13 mouse cellular contexts compared by ENCODE assay signal in genomic region chr1:92004906-92005616, GRCm38 (mm10).
A peak's percentile ranks its signal among the peaks of the same experiment; 100 is the strongest.
DNase-seq lines count a peak whose midpoint lies in the region; ATAC-seq and TF ChIP-seq lines count a peak whose summit lies in the region.
"Had no signal": no experiment of that assay in that cellular context is flagged by ENCODE, and none has a peak within 500 bp of the region (broad histone marks: within the 10 kb centered on the region; RNA-seq: fewer than 3 reads in every experiment).

No protein-coding gene starts in this region.

- ATAC-seq in limb, embryonic 15.5 days (ENCODE audit: insufficient number of reproducible peaks, low FRiP score, low TSS enrichment, low read depth) = 0 out of 2 replicates have a peak, but pooled peaks have one; percentile 65
- ATAC-seq in hindbrain, embryonic 12.5 days (ENCODE audit: low FRiP score) = no peak
- ATAC-seq in cerebellum, adult (ENCODE audit: insufficient number of reproducible peaks, low FRiP score, low TSS enrichment) = no peak

- no peak overlapping the region for H3K9ac ChIP-seq in limb, embryonic 15.5 days
- no peak overlapping the region for H3K9ac ChIP-seq in hindbrain, embryonic 12.5 days

- H3K4me1 ChIP-seq in testis, adult 2 months (ENCODE audit: control insufficient read depth, insufficient read depth, low read length) = no peaks in the 10 kb centered on the region
- H3K4me1 ChIP-seq in limb, embryonic 15.5 days = peaks cover 9% of the 10 kb centered on the region
- H3K4me1 ChIP-seq in hindbrain, embryonic 12.5 days = peaks cover 2% of the 10 kb centered on the region; the same call in 1 of the 2 replicates

- 47% methylated on average over 8 of the region's 8 CpGs for WGBS in limb, embryonic 15.5 days
- WGBS in hindbrain, embryonic 12.5 days = 80% methylated on average over 8 of the region's 8 CpGs

- no peak for DNase-seq in testis, postnatal 14 days (ENCODE audit: low spot score)
- DNase-seq in kidney, adult 9 months = peak; percentile 78
- no peak for DNase-seq in right cerebral cortex, postnatal 36 days (ENCODE audit: low spot score in 2 of 2)
- DNase-seq: adrenal gland, adult 8-10 months; heart, adult 11 months; left cerebral cortex, postnatal 4 days; right cerebral cortex, postnatal 4 days; thymus, postnatal 4 days had no signal

- H3K9me3 ChIP-seq in limb, embryonic 15.5 days = no peaks in the 10 kb centered on the region
- no peaks in the 10 kb centered on the region for H3K9me3 ChIP-seq in hindbrain, embryonic 12.5 days (replicated peaks)

- TF ChIP-seq POLR2A in testis, adult 2 months (IDR thresholded peaks at IDR 0.05; ENCODE audit: control insufficient read depth, low read depth, low read length) = no peak

- H3K4me2 ChIP-seq in limb, embryonic 15.5 days = no peak overlapping the region
- no peak overlapping the region for H3K4me2 ChIP-seq in hindbrain, embryonic 12.5 days (replicated peaks)

- H3K27ac ChIP-seq in testis, adult 2 months (ENCODE audit: control insufficient read depth, insufficient read depth, low read depth, low read length) = no peak overlapping the region
- peak overlapping the region; percentile 38; the same call in 1 of the 2 replicates for H3K27ac ChIP-seq in limb, embryonic 15.5 days
- H3K27ac ChIP-seq in hindbrain, embryonic 12.5 days = no peak overlapping the region

- H3K4me3 ChIP-seq in testis, adult 2 months (ENCODE audit: control insufficient read depth, low read depth, low read length) = peak overlapping the region; percentile 36; the same call in 1 of the 2 replicates
- H3K4me3 ChIP-seq in limb, embryonic 15.5 days = no peak overlapping the region
- no peak overlapping the region for H3K4me3 ChIP-seq in hindbrain, embryonic 12.5 days
- H3K4me3 ChIP-seq: erythroblast, embryonic 14.5 days had no signal

- no peak for TF ChIP-seq CTCF in testis, adult 2 months (IDR thresholded peaks at IDR 0.05; ENCODE audit: control insufficient read depth, insufficient read depth, insufficient replicate concordance, low read depth, low read length)

- H3K36me3 ChIP-seq in testis, adult 2 months (ENCODE audit: control insufficient read depth, insufficient read depth, low read length) = no peaks in the 10 kb centered on the region
- H3K36me3 ChIP-seq in limb, embryonic 15.5 days = peaks cover 13% of the 10 kb centered on the region
- H3K36me3 ChIP-seq in hindbrain, embryonic 12.5 days = peaks cover 8% of the 10 kb centered on the region

- no peaks in the 10 kb centered on the region for H3K27me3 ChIP-seq in testis, adult 2 months (ENCODE audit: control insufficient read depth, insufficient read depth, low read length)
- no peaks in the 10 kb centered on the region for H3K27me3 ChIP-seq in limb, embryonic 15.5 days
- H3K27me3 ChIP-seq in hindbrain, embryonic 12.5 days = no peaks in the 10 kb centered on the region
